Mouse (Mus musculus): ENCODE data around the gene Prrc2a.

DNA sequence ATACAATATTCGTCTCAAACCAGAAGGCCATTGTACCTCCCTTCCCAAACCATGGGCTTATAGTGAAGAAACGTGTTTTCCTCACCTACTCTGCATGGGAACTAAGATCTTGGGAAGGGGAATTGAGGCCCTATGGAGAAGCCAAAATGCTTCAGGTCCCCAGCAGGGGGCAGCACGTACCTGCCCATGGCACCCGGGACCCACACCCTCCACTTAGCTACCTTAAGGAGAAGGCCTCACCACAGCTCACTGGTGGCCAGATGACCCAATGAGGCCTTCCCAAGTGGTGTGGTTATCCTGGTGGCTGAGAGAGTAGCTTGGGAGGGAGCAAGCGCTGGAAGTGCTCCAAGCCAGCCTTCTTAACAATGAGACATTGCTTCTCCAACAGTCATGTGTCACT is 13.8 kb upstream of the Prrc2a start:
- TF ChIP-seq CTCF (IDR thresholded peaks at IDR 0.05; ENCODE audit: extremely low read depth, insufficient read length, insufficient replicate concordance, low read depth, low read length) (peak; percentile 93), POLR2A (IDR thresholded peaks at IDR 0.05; ENCODE audit: low read depth, low read length) (no peak)
